Mouse (Mus musculus) ES-E14 (cell line): Measurements from ENCODE around the gene Best2. TPM values are rescaled to one million over a fixed set of nuclear protein-coding genes. Genes with fewer than 3 reads are reported as not detected.

Source experiments
- DNase-seq: peaks from one replicate; pipeline ENCODE4 v3.0.0-alpha.2; 2013; ENCODE audit warnings: low read depth, low spot score
- H3K27ac ChIP-seq: 2 replicates; pipeline ENCODE4 v1.5.1; 2012; ENCODE audit warnings: low read depth, mild to moderate bottlenecking, low read length, moderate library complexity, mixed read lengths; ENCODE audit not compliant: poor library complexity, insufficient read depth, severe bottlenecking
- H3K36me3 ChIP-seq: 2 replicates; pipeline ENCODE4 v1.6.1; 2012; ENCODE audit warnings: mild to moderate bottlenecking, low read length, moderate library complexity, mixed read lengths; ENCODE audit not compliant: control insufficient read depth, poor library complexity, insufficient read depth, severe bottlenecking
- H3K4me1 ChIP-seq, 2 experiments: fragments of 150-350 bp in 1 of 2; sonication (generic) in 1 of 2; 2 replicates each; pipeline ENCODE4 v1.6.1; 2012; ENCODE audit warnings: low read length in 2 of 2, mild to moderate bottlenecking in 1 of 2, mixed read lengths in 1 of 2; ENCODE audit not compliant: control insufficient read depth in 2 of 2, insufficient read depth in 2 of 2, poor library complexity in 1 of 2
- H3K4me3 ChIP-seq, 2 experiments: fragments of 150-350 bp in 1 of 2; sonication (generic) in 1 of 2; 2 replicates each; pipeline ENCODE4 v1.5.1; 2012; ENCODE audit warnings: low read length in 2 of 2, low read depth in 1 of 2, mild to moderate bottlenecking in 1 of 2, mixed read lengths in 1 of 2; ENCODE audit not compliant: insufficient read depth in 1 of 2, poor library complexity in 1 of 2, severe bottlenecking in 1 of 2
- H3K9ac ChIP-seq: 2 replicates; pipeline ENCODE4 v1.6.1; 2012; ENCODE audit warnings: low read depth, mild to moderate bottlenecking, low read length, mixed read lengths; ENCODE audit not compliant: poor library complexity, insufficient read depth, severe bottlenecking
- H3K9me3 ChIP-seq: fragments of 150-350 bp; sonication (generic); 2 replicates; pipeline ENCODE4 v1.6.1; 2012; ENCODE audit warnings: low read depth, mild to moderate bottlenecking, low read length; ENCODE audit not compliant: control insufficient read depth, insufficient read depth
- CHD2 ChIP-seq: IDR thresholded peaks from 2 replicates; pipeline ENCODE4 v1.6.1; 2014; ENCODE audit warnings: mild to moderate bottlenecking, low read depth, low read length, inconsistent platforms
- HCFC1 ChIP-seq: IDR thresholded peaks from 2 replicates; pipeline ENCODE4 v1.6.1; 2012; ENCODE audit warnings: low read length, inconsistent platforms, borderline replicate concordance; ENCODE audit not compliant: insufficient read depth
- MAFK ChIP-seq: IDR thresholded peaks from 2 replicates; pipeline ENCODE4 v1.6.1; 2014; ENCODE audit warnings: mild to moderate bottlenecking, low read depth, low read length, inconsistent platforms; ENCODE audit not compliant: insufficient read depth
- ZC3H11A ChIP-seq: IDR thresholded peaks from 2 replicates; pipeline ENCODE4 v1.6.1; 2012; ENCODE audit warnings: low read depth, mild to moderate bottlenecking, inconsistent platforms, low read length, borderline replicate concordance
- ZNF384 ChIP-seq: IDR thresholded peaks from 2 replicates; pipeline ENCODE4 v1.6.1; 2012; ENCODE audit warnings: low read depth, low read length, inconsistent platforms
- in situ Hi-C, 2 experiments: fragments of 600-800 bp; cut with MboI; formaldehyde crosslinking; loops; one replicate each; pipeline ENCODE4 v1.15.1; 2025; ENCODE audit warnings: low sequenced_read_pairs in 2 of 2, inconsistent platforms in 1 of 2; ENCODE audit not compliant: unreplicated experiment in 2 of 2
- total RNA-seq: library from RNA; depleted of rRNA; stranded (reverse); fragments of 300-350 nt; gene quantifications from 2 replicates; pipeline ENCODE4 v1.2.3, GENCODE M21; 2012; rRNA removed

The Best2 gene
- total RNA-seq: 0.22 and 0.48 TPM in 2 replicates

- no peak within 1 kb of the TSS for H3K27ac ChIP-seq
- peaks cover 2 to 10% of the 10 kb centered on the region in 2 experiments; a peak in 2 of 4 replicates for H3K4me1 ChIP-seq
- in situ Hi-C loops: no loop called here
- H3K4me3 ChIP-seq: peak within 1 kb of the TSS; percentile 53 to 63; a peak in 3 of 4 replicates
- TF ChIP-seq ZNF384: no peak
- TF ChIP-seq CHD2: no peak
- H3K9me3 ChIP-seq: no peaks in the 10 kb centered on the region
- H3K36me3 ChIP-seq: peaks cover 19% of the 10 kb centered on the region
- DNase-seq: no peak
- H3K9ac ChIP-seq: no peak within 1 kb of the TSS; the same call in 1 of the 2 replicates
Measured at GRCm38 (mm10) chr8:85014431-85014830, at the start of gene Best2. Gene Best2, minus strand, starts transcription at chr8:85014531.

- DNase-seq: no peak
- H3K9ac ChIP-seq: no peak overlapping the region
- no peak overlapping the region for H3K27ac ChIP-seq
- no peak overlapping the region for H3K4me3 ChIP-seq
- peaks cover 0 to 3% of the 10 kb centered on the region in 2 experiments; a peak in 1 of 4 replicates for H3K4me1 ChIP-seq
- H3K36me3 ChIP-seq: peaks cover 10% of the 10 kb centered on the region
- no peak for TF ChIP-seq CHD2
- TF ChIP-seq ZC3H11A: no peak
- TF ChIP-seq ZNF384: no peak
- TF ChIP-seq HCFC1: no peak
- TF ChIP-seq MAFK: no peak
- in situ Hi-C loops: no loop called here
- H3K9me3 ChIP-seq: no peaks in the 10 kb centered on the region
Measured at GRCm38 (mm10) chr8:85062603-85063002, 48.3 kb upstream of the Best2 start.

- in situ Hi-C loops: no loop called here
- peaks cover 0 to 3% of the 10 kb centered on the region in 2 experiments; a peak in 1 of 4 replicates for H3K4me1 ChIP-seq
- H3K36me3 ChIP-seq: peaks cover 13% of the 10 kb centered on the region
- H3K4me3 ChIP-seq: peak within 1 kb of the TSS; percentile 79 to 90
- H3K9me3 ChIP-seq: no peaks in the 10 kb centered on the region
- DNase-seq: peak; percentile 91
- peak within 1 kb of the TSS; percentile 80 for H3K9ac ChIP-seq
- TF ChIP-seq HCFC1 (peak; percentile 82), CHD2 (no peak)
- no peak within 1 kb of the TSS for H3K27ac ChIP-seq
Measured at GRCm38 (mm10) chr8:85059879-85060616, 45.7 kb upstream of the Best2 start, which contains the start of gene Fbxw9. Gene Fbxw9, plus strand, starts transcription at chr8:85060055.

- H3K4me3 ChIP-seq: no peak overlapping the region
- TF ChIP-seq ZC3H11A: no peak
- no peak for TF ChIP-seq CHD2
- TF ChIP-seq MAFK: no peak
- TF ChIP-seq ZNF384: no peak
- TF ChIP-seq HCFC1: no peak
- DNase-seq: no peak
- no peak overlapping the region for H3K9ac ChIP-seq
- in situ Hi-C loops: no loop called here
- no peak overlapping the region for H3K27ac ChIP-seq
- peaks cover 39% of the 10 kb centered on the region for H3K36me3 ChIP-seq
- H3K9me3 ChIP-seq: no peaks in the 10 kb centered on the region
- peaks cover 0 to 9% of the 10 kb centered on the region in 2 experiments; a peak in 1 of 4 replicates for H3K4me1 ChIP-seq
Measured at GRCm38 (mm10) chr8:85057367-85057766, 43.0 kb upstream of the Best2 start.
